Mouse (Mus musculus) liver, postnatal 0 days (tissue): ENCODE results near the gene Atoh7.

Experiments used
- CTCF ChIP-seq: sonication (generic); IDR thresholded peaks from 2 replicates; pipeline ENCODE4 v1.5.1; 2016; ENCODE audit warnings: antibody characterized with exemption, low read depth
- EP300 ChIP-seq: IDR thresholded peaks from 2 replicates; pipeline ENCODE4 v1.6.1; 2016; ENCODE audit warnings: antibody characterized with exemption, low read depth, mild to moderate bottlenecking

DNA sequence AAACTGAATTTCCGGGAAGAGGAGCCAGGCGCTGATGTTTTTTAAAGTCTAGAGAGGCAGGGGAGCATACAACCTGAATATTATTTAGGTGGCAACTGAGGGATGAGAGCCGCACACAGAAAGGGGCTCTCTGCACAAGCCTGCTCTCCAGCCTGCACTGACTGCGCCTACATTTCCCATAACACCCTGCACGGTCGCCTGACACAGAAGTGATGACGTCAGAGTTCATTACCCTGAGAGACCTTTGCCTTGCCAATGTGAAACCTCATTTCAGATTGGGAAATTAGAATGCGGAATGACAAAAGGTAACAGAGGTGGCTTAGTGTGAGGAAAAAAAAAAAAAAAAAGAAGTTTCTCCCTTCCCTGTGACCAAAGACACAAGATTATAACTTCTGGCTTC lies 23.1 kb downstream of the Atoh7 start:
- TF ChIP-seq CTCF (no peak), EP300 (no peak)
